Mouse (Mus musculus): ENCODE data around the gene Col18a1. TPM values are rescaled to one million over a fixed set of nuclear protein-coding genes. Genes with fewer than 3 reads are reported as not detected.
A peak's percentile ranks its signal among the peaks of the same experiment; 100 is the strongest.

The Col18a1 gene
- polyA plus RNA-seq, 1 experiment from 2014 or later = 147 TPM

DNA sequence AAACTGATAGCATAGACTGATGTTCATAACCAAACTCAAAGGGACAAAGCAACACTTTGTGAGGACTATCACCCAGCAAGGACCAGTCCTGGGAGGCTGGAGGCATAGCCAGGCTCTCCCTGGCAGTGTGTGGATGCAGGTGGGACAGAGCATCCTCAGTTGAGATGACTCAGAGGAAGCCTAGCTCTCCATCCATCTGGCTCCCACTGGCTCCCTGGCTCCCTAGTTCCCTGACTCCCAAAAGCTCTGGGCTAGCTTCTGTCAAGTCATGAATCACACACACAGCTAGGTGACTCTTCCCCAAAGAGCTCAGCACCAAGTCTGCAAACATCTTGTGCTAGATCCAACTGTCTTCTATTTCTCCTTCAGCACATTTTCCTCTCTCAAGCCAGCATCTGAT, 72.5 kb downstream of the Col18a1 start:
- Histone ChIP-seq H3K4me3 (no peak overlapping the region), H3K4me1 (peaks cover 38% of the 10 kb centered on the region), H3K27ac (no peak overlapping the region), H3K36me3 (replicated peaks) (peaks cover 68% of the 10 kb centered on the region), H3K9me3 (peaks cover 11% of the 10 kb centered on the region; the same call in 1 of the 2 replicates), H3K27me3 (ENCODE audit: poor library complexity, severe bottlenecking) (no peaks in the 10 kb centered on the region)
- DNase-seq (ENCODE audit: extremely low spot score, low spot score) = no peak

- WGBS = 91% methylated on average over 4 of the region's 4 CpGs
- Histone ChIP-seq H3K36me3 (replicated peaks) (peaks cover 90% of the 10 kb centered on the region), H3K27ac (no peak overlapping the region), H3K4me1 (peaks cover 20% of the 10 kb centered on the region), H3K4me3 (no peak overlapping the region), H3K9me3 (peaks cover 11% of the 10 kb centered on the region; the same call in 1 of the 2 replicates), H3K27me3 (ENCODE audit: poor library complexity, severe bottlenecking) (no peaks in the 10 kb centered on the region)
- DNase-seq (ENCODE audit: extremely low spot score, low spot score) = no peak
Observed at GRCm38 (mm10) chr10:77091538-77092097, 74.7 kb downstream of the Col18a1 start.

- H3K4me3 ChIP-seq = no peak overlapping the region
- H3K27me3 ChIP-seq (ENCODE audit: poor library complexity, severe bottlenecking) = no peaks in the 10 kb centered on the region
- H3K9me3 ChIP-seq = peaks cover 11% of the 10 kb centered on the region; the same call in 1 of the 2 replicates
- 86% methylated on average over 5 of the region's 5 CpGs for WGBS
- H3K4me1 ChIP-seq = peaks cover 18% of the 10 kb centered on the region
- peaks cover 90% of the 10 kb centered on the region for H3K36me3 ChIP-seq (replicated peaks)
- no peak overlapping the region for H3K27ac ChIP-seq
- DNase-seq (ENCODE audit: extremely low spot score, low spot score) = no peak
Observed at GRCm38 (mm10) chr10:77090063-77090462, 76.3 kb downstream of the Col18a1 start.

DNA sequence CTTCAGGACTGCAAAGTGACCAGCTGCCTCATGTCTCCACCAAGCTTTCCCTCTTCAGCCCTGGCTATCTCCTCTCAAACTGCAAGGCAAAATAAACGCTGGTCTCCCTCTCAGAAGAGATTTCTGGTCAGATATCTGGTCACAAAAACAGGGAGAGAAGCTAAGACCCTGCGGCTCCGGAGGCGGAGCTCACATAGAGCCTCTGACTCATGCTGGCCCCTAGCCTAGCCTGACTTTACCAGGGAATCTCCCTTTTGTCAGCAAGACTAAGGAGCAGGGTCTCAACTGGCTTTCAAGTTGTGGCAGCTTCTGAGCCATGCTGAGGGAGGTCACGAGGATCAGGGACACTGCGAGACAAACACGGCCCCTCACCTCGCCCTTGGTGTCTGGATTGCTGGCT, 77.0 kb downstream of the Col18a1 start:
- DNase-seq (ENCODE audit: extremely low spot score, low spot score) = no peak

GRCm38 (mm10) chr10:77084568-77084967, 81.8 kb downstream of the Col18a1 start:
- 78% methylated on average over 1 of the region's 1 CpGs for WGBS
- H3K4me3 ChIP-seq = no peak overlapping the region
- H3K27ac ChIP-seq = no peak overlapping the region
- no peaks in the 10 kb centered on the region for H3K9me3 ChIP-seq
- no peak for DNase-seq (ENCODE audit: extremely low spot score, low spot score)
- H3K27me3 ChIP-seq (ENCODE audit: poor library complexity, severe bottlenecking) = no peaks in the 10 kb centered on the region
- H3K4me1 ChIP-seq = peaks cover 5% of the 10 kb centered on the region
- H3K36me3 ChIP-seq (replicated peaks) = peaks cover 80% of the 10 kb centered on the region

More for the DNA sequence above, 77.0 kb downstream of the Col18a1 start:
- Histone ChIP-seq H3K36me3 (replicated peaks) (peaks cover 90% of the 10 kb centered on the region), H3K27me3 (ENCODE audit: poor library complexity, severe bottlenecking) (no peaks in the 10 kb centered on the region), H3K4me1 (peaks cover 17% of the 10 kb centered on the region), H3K4me3 (no peak overlapping the region), H3K27ac (peak overlapping the region; percentile 46; the same call in 1 of the 2 replicates), H3K9me3 (peaks cover 11% of the 10 kb centered on the region; the same call in 1 of the 2 replicates)
- 56% methylated on average over 8 of the region's 8 CpGs for WGBS

DNA sequence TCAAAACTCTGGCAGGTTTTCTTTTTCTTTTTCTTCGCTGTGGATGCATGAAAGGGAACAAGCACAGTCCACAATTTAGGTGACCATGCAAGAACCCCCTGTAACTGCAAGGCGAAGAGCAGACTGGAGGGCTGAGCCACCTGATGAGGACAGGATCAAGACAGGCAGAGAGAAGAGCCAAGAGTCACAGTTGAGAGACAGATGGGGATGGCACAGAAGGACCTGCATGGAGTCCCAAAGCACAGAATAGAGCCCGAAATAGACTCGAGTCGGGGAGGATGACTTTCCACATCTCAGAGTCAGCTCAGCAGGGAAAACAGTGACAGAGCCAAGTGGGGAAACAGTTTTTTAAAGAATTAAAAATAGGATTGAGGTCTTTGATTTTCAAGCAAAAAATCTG, 83.4 kb downstream of the Col18a1 start:
- Histone ChIP-seq H3K9me3 (no peaks in the 10 kb centered on the region), H3K36me3 (replicated peaks) (peaks cover 79% of the 10 kb centered on the region), H3K4me3 (no peak overlapping the region), H3K27ac (no peak overlapping the region), H3K27me3 (ENCODE audit: poor library complexity, severe bottlenecking) (no peaks in the 10 kb centered on the region), H3K4me1 (no peaks in the 10 kb centered on the region)
- 83% methylated on average over 5 of the region's 5 CpGs for WGBS
- no peak for DNase-seq (ENCODE audit: extremely low spot score, low spot score)

DNA sequence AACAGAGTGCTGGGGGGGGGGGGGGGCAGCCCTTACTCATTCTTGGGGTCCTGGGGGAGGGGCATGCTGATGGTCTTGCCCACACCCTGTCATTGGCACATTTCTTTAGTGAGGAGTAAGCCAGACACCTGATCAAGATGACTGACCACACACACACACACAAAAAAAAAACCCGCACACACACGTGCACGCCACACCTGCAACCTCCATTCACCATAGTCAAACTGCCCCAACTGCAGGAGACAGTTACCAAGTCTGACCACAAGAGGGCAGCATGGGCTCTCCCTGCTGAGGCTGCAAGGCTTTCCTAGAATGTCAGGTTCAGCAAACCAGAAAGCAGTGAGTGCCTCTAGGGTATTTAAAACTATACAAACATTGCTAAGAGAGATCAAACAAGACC, 83.9 kb downstream of the Col18a1 start:
- H3K27me3 ChIP-seq (ENCODE audit: poor library complexity, severe bottlenecking) = no peaks in the 10 kb centered on the region
- peaks cover 79% of the 10 kb centered on the region for H3K36me3 ChIP-seq (replicated peaks)
- WGBS = 35% methylated on average over 3 of the region's 3 CpGs

GRCm38 (mm10) chr10:77078961-77079360, 87.4 kb downstream of the Col18a1 start:
- Histone ChIP-seq H3K36me3 (replicated peaks) (peaks cover 78% of the 10 kb centered on the region), H3K27me3 (ENCODE audit: poor library complexity, severe bottlenecking) (no peaks in the 10 kb centered on the region), H3K9me3 (no peaks in the 10 kb centered on the region), H3K27ac (no peak overlapping the region), H3K4me1 (no peaks in the 10 kb centered on the region), H3K4me3 (no peak overlapping the region)
- WGBS = 86% methylated on average over 8 of the region's 8 CpGs
- no peak for DNase-seq (ENCODE audit: extremely low spot score, low spot score)

More for the DNA sequence above, 83.9 kb downstream of the Col18a1 start:
- Histone ChIP-seq H3K4me3 (no peak overlapping the region), H3K27ac (no peak overlapping the region), H3K4me1 (no peaks in the 10 kb centered on the region), H3K9me3 (no peaks in the 10 kb centered on the region)
- DNase-seq (ENCODE audit: extremely low spot score, low spot score) = peak; percentile 74

- Histone ChIP-seq H3K4me1 (no peaks in the 10 kb centered on the region), H3K27ac (no peak overlapping the region), H3K27me3 (ENCODE audit: poor library complexity, severe bottlenecking) (no peaks in the 10 kb centered on the region), H3K9me3 (no peaks in the 10 kb centered on the region), H3K4me3 (no peak overlapping the region), H3K36me3 (replicated peaks) (peaks cover 81% of the 10 kb centered on the region)
- DNase-seq (ENCODE audit: extremely low spot score, low spot score) = no peak
- 93% methylated on average over 4 of the region's 4 CpGs for WGBS
Observed at GRCm38 (mm10) chr10:77078456-77078855, 87.9 kb downstream of the Col18a1 start.

- Histone ChIP-seq H3K36me3 (replicated peaks) (peaks cover 98% of the 10 kb centered on the region), H3K27me3 (ENCODE audit: poor library complexity, severe bottlenecking) (no peaks in the 10 kb centered on the region)
- 84% methylated on average over 4 of the region's 4 CpGs for WGBS
Observed at GRCm38 (mm10) chr10:77074276-77074974, 91.9 kb downstream of the Col18a1 start.

GRCm38 (mm10) chr10:77070072-77070471, 96.3 kb downstream of the Col18a1 start:
- DNase-seq (ENCODE audit: extremely low spot score, low spot score) = peak; percentile 53
- Histone ChIP-seq H3K4me1 (no peaks in the 10 kb centered on the region), H3K27ac (no peak overlapping the region), H3K9me3 (no peaks in the 10 kb centered on the region), H3K36me3 (replicated peaks) (peaks cover 98% of the 10 kb centered on the region), H3K4me3 (no peak overlapping the region), H3K27me3 (ENCODE audit: poor library complexity, severe bottlenecking) (no peaks in the 10 kb centered on the region)
- 64% methylated on average over 4 of the region's 4 CpGs for WGBS

More at GRCm38 (mm10) chr10:77074276-77074974, 91.9 kb downstream of the Col18a1 start:
- H3K4me3 ChIP-seq = no peak overlapping the region
- DNase-seq (ENCODE audit: extremely low spot score, low spot score) = no peak
- no peaks in the 10 kb centered on the region for H3K9me3 ChIP-seq
- no peak overlapping the region for H3K27ac ChIP-seq
- no peaks in the 10 kb centered on the region for H3K4me1 ChIP-seq

DNA sequence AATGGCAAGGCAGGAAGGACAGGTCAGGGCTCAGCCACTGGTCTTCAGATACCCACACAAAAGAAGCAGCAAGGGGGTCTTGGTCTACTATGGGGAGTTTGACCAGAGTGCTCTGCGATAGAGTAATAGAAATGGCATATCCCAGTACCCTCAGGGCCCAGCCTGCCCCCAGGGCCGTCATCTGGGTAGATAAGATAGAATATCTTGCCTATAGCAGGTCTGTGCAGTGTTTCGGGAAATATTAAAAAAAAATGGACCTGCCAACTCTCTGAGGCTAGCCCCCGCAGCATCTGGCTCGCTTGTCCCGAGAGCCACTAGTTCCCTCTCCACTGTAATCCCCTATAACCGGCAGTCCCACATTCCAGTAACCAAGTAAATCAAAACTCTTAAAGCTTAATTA, 97.9 kb downstream of the Col18a1 start:
- no peak overlapping the region for H3K4me3 ChIP-seq
- H3K27ac ChIP-seq = no peak overlapping the region
- no peak for DNase-seq (ENCODE audit: extremely low spot score, low spot score)
- no peaks in the 10 kb centered on the region for H3K9me3 ChIP-seq
- no peaks in the 10 kb centered on the region for H3K4me1 ChIP-seq
- H3K36me3 ChIP-seq (replicated peaks) = peaks cover 99% of the 10 kb centered on the region
- 90% methylated on average over 7 of the region's 7 CpGs for WGBS
- H3K27me3 ChIP-seq (ENCODE audit: poor library complexity, severe bottlenecking) = no peaks in the 10 kb centered on the region

DNA sequence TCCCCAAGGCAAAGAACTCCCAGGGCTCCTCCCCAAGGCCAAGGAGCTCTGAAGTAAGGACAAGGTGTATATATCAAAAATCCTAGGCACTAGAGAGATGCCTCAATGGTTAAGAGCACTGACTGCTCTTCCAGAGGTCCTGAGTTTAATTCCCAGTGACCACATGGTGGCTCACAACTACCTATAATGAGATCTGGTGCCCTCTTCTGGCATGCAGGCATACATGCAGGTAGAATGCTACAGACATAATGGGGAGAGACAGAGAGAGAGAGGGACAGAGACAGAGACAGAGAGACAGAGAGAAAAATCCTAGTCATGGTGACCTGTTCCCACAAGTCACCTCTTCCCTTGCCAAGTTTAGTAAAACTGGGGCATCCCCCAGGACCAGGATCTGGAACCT, 101.7 kb downstream of the Col18a1 start:
- no peak for DNase-seq (ENCODE audit: extremely low spot score, low spot score)
- Histone ChIP-seq H3K4me3 (no peak overlapping the region), H3K9me3 (no peaks in the 10 kb centered on the region), H3K27me3 (ENCODE audit: poor library complexity, severe bottlenecking) (no peaks in the 10 kb centered on the region), H3K4me1 (no peaks in the 10 kb centered on the region), H3K27ac (no peak overlapping the region), H3K36me3 (replicated peaks) (peaks cover 87% of the 10 kb centered on the region)

Data from forebrain, embryonic 10.5 days (tissue).